Mouse (Mus musculus): ENCODE data around the gene Lbr. TPM values are rescaled to one million over a fixed set of nuclear protein-coding genes. Genes with fewer than 3 reads are reported as not detected.

Gene Lbr
- total and polyA plus RNA-seq, 2 experiments from 2014 or later: 29.7 to 71.9 TPM

- no peak overlapping the region for H3K4me3 ChIP-seq (ENCODE audit: low read depth, low read length)
- H3K4me1 ChIP-seq (ENCODE audit: control insufficient read depth, insufficient read depth): no peaks in the 10 kb centered on the region
- H3K27ac ChIP-seq (ENCODE audit: low read depth): peak overlapping the region; percentile 78
- no peak overlapping the region for H3K4me2 ChIP-seq (ENCODE audit: low read depth, low read length)
- ATAC-seq (ENCODE audit: insufficient read depth, low read depth) (no peak), DNase-seq (ENCODE audit: low spot score) (no peak)
- H3K9me3 ChIP-seq (replicated peaks; ENCODE audit: control insufficient read depth, low read length): peaks cover 4% of the 10 kb centered on the region; the same call in 1 of the 2 replicates
- no peak for TF ChIP-seq CTCF (IDR thresholded peaks at IDR 0.05; ENCODE audit: low read depth)
- no peak for TF ChIP-seq EP300 (IDR thresholded peaks at IDR 0.05; ENCODE audit: low read depth)
- 81% methylated on average over 2 of the region's 2 CpGs for WGBS
- H3K9ac ChIP-seq (replicated peaks; ENCODE audit: low read depth, low read length): no peak overlapping the region
- no peaks in the 10 kb centered on the region for H3K27me3 ChIP-seq (ENCODE audit: control insufficient read depth, insufficient read depth, low read length)
- H3K36me3 ChIP-seq (replicated peaks; ENCODE audit: control insufficient read depth, insufficient read depth, low read length): no peaks in the 10 kb centered on the region
Measured at GRCm38 (mm10) chr1:181861181-181861902, 18.5 kb upstream of the Lbr start.

DNA sequence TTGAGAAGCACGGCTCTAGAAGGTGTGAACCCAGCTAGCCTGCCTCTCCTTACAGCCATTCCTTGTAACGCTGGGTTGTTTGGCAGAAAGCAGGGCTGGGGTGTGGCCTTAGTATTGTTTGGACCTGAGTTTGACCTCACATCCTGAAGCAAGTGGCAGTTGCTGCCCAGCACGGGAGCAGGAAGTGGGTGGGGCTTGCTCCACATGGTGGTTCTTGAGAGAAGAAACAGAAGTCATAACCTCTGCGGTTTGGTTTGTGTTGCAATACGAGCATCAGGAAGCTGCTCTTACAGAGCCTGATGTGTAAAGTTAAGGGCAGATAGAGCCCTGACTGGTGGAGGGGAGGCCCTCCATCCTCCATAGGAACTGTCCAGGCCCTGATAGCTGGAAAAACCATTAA is 17.8 kb upstream of the Lbr start:
- Histone ChIP-seq H3K4me1 (ENCODE audit: control insufficient read depth, insufficient read depth) (no peaks in the 10 kb centered on the region), H3K27me3 (ENCODE audit: control insufficient read depth, insufficient read depth, low read length) (no peaks in the 10 kb centered on the region), H3K36me3 (replicated peaks; ENCODE audit: control insufficient read depth, insufficient read depth, low read length) (no peaks in the 10 kb centered on the region), H3K9ac (replicated peaks; ENCODE audit: low read depth, low read length) (no peak overlapping the region), H3K27ac (ENCODE audit: low read depth) (peak overlapping the region; percentile 78), H3K4me2 (ENCODE audit: low read depth, low read length) (no peak overlapping the region), H3K4me3 (ENCODE audit: low read depth, low read length) (no peak overlapping the region), H3K9me3 (replicated peaks; ENCODE audit: control insufficient read depth, low read length) (peaks cover 4% of the 10 kb centered on the region; the same call in 1 of the 2 replicates)
- peak; percentile 82 for DNase-seq (ENCODE audit: low spot score)
- WGBS: 23% methylated on average over 5 of the region's 5 CpGs
- ATAC-seq (ENCODE audit: insufficient read depth, low read depth): peak; percentile 85
- TF ChIP-seq EP300 (IDR thresholded peaks at IDR 0.05; ENCODE audit: low read depth) (peak; percentile 61; the same call in 1 of the 2 replicates), CTCF (IDR thresholded peaks at IDR 0.05; ENCODE audit: low read depth) (no peak)

DNA sequence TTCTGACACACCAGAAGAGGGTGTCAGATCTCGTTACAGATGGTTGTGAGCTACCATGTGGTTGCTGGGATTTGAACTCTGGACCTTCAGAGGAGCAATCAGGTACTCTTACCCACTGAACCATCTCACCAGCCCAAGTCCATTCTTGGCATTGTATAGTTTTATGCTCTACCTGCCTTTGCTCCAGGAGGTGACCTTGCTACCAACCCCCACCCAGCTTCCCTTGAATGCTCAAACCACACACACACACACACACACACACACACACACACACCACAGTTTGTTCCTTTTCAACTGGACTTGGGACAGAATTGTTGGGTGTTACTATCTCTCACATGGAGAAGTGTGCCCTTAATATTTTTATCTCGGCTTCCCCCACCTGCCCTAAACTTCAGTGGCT is 13.5 kb upstream of the Lbr start:
- no peak overlapping the region for H3K4me3 ChIP-seq (ENCODE audit: low read depth, low read length)
- 76% methylated on average over 2 of the region's 2 CpGs for whole genome bisulfite sequencing
- H3K4me2 ChIP-seq (ENCODE audit: low read depth, low read length): no peak overlapping the region

DNA sequence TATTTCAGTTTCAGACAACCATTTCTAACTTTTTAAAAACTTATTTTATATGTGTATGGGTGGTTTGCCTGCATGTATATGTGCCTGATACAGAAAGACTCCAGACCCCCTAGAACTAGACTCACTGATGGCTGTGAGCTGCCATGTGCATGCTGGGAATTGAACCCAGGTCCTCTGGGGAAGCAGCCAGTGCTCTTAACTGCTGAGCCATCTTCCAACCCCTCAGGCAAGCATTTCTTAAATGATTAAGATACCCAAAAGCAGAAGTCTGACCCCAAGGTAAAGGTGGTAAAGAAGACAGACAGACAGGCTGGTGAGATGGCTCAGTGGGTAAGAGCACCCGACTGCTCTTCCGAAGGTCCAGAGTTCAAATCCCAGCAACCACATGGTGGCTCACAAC is 12.0 kb upstream of the Lbr start:
- TF ChIP-seq CTCF (IDR thresholded peaks at IDR 0.05; ENCODE audit: low read depth): no peak
- no peak for TF ChIP-seq EP300 (IDR thresholded peaks at IDR 0.05; ENCODE audit: low read depth)
- H3K36me3 ChIP-seq (replicated peaks; ENCODE audit: control insufficient read depth, insufficient read depth, low read length): no peaks in the 10 kb centered on the region
- WGBS: 94% methylated on average over 2 of the region's 2 CpGs
- no peak overlapping the region for H3K9ac ChIP-seq (replicated peaks; ENCODE audit: low read depth, low read length)
- no peaks in the 10 kb centered on the region for H3K27me3 ChIP-seq (ENCODE audit: control insufficient read depth, insufficient read depth, low read length)
- ATAC-seq (ENCODE audit: insufficient read depth, low read depth) (no peak), DNase-seq (ENCODE audit: low spot score) (no peak)
- H3K9me3 ChIP-seq (replicated peaks; ENCODE audit: control insufficient read depth, low read length): peaks cover 4% of the 10 kb centered on the region; the same call in 1 of the 2 replicates
- H3K4me2 ChIP-seq (ENCODE audit: low read depth, low read length): no peak overlapping the region
- no peak overlapping the region for H3K27ac ChIP-seq (ENCODE audit: low read depth)
- no peak overlapping the region for H3K4me3 ChIP-seq (ENCODE audit: low read depth, low read length)
- H3K4me1 ChIP-seq (ENCODE audit: control insufficient read depth, insufficient read depth): peaks cover 13% of the 10 kb centered on the region; the same call in 1 of the 2 replicates

More for the DNA sequence above, 13.5 kb upstream of the Lbr start:
- no peak overlapping the region for H3K27ac ChIP-seq (ENCODE audit: low read depth)
- DNase-seq (ENCODE audit: low spot score) (no peak), ATAC-seq (ENCODE audit: insufficient read depth, low read depth) (no peak)
- H3K36me3 ChIP-seq (replicated peaks; ENCODE audit: control insufficient read depth, insufficient read depth, low read length): no peaks in the 10 kb centered on the region
- H3K4me1 ChIP-seq (ENCODE audit: control insufficient read depth, insufficient read depth): peaks cover 13% of the 10 kb centered on the region; the same call in 1 of the 2 replicates
- peaks cover 4% of the 10 kb centered on the region; the same call in 1 of the 2 replicates for H3K9me3 ChIP-seq (replicated peaks; ENCODE audit: control insufficient read depth, low read length)
- no peaks in the 10 kb centered on the region for H3K27me3 ChIP-seq (ENCODE audit: control insufficient read depth, insufficient read depth, low read length)
- no peak overlapping the region for H3K9ac ChIP-seq (replicated peaks; ENCODE audit: low read depth, low read length)
- TF ChIP-seq CTCF (IDR thresholded peaks at IDR 0.05; ENCODE audit: low read depth): no peak
- no peak for TF ChIP-seq EP300 (IDR thresholded peaks at IDR 0.05; ENCODE audit: low read depth)

DNA sequence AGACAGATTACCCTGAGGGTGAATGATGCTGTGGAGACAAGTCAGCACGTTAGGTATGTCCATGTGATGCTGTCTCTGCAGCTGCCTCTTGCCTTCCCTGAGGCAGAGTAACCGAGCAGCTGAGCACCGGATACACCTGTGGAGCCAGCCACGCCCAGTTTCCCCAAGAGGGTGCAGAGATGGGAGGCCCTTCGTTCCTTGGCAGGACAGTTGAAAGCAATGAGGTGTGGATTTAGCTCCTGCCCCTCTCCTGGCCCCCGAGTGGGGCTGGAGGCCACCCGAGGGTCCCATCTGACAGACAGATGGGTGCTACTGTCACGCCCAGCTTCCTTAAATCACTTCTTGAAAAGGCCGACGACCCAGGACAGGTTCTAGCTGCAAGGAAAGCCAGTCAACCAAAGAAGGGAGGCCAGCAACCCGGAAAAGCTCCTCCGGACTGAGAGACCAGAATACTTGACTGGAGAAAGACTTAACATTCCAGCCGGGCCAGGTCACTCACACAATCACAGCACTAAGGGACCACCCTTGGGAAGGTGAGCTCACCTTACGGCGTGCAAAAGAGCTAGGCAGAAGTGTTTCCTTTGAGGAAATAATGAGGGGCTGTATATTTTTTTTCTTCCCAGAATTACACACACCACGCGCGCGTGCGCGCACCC is 10.4 kb upstream of the Lbr start:
- Histone ChIP-seq H3K9ac (replicated peaks; ENCODE audit: low read depth, low read length) (no peak overlapping the region), H3K4me3 (ENCODE audit: low read depth, low read length) (peak overlapping the region; percentile 37), H3K4me2 (ENCODE audit: low read depth, low read length) (peak overlapping the region; percentile 54), H3K36me3 (replicated peaks; ENCODE audit: control insufficient read depth, insufficient read depth, low read length) (no peaks in the 10 kb centered on the region), H3K27ac (ENCODE audit: low read depth) (peak overlapping the region; percentile 76), H3K9me3 (replicated peaks; ENCODE audit: control insufficient read depth, low read length) (peaks cover 4% of the 10 kb centered on the region; the same call in 1 of the 2 replicates), H3K27me3 (ENCODE audit: control insufficient read depth, insufficient read depth, low read length) (no peaks in the 10 kb centered on the region), H3K4me1 (ENCODE audit: control insufficient read depth, insufficient read depth) (peaks cover 13% of the 10 kb centered on the region; the same call in 1 of the 2 replicates)
- WGBS: 11% methylated on average over 16 of the region's 21 CpGs
- TF ChIP-seq CTCF (IDR thresholded peaks at IDR 0.05; ENCODE audit: low read depth) (no peak), EP300 (IDR thresholded peaks at IDR 0.05; ENCODE audit: low read depth) (no peak)
- DNase-seq (ENCODE audit: low spot score) (no peak), ATAC-seq (ENCODE audit: insufficient read depth, low read depth) (no peak)
